Mouse (Mus musculus) C2C12 (cell line): Measurements from ENCODE around the gene Nectin1.

Source experiments
- CTCF ChIP-seq: IDR thresholded peaks from one replicate; pipeline ENCODE4 v1.5.1; 2011; ENCODE audit not compliant: control insufficient read depth, insufficient read depth, insufficient read length
- MAX ChIP-seq: IDR thresholded peaks from one replicate; pipeline ENCODE4 v1.6.1; 2011; ENCODE audit warnings: mild to moderate bottlenecking, control low read depth
- USF1 ChIP-seq: IDR thresholded peaks from one replicate; pipeline ENCODE4 v1.6.1; 2011; ENCODE audit warnings: low read depth, mild to moderate bottlenecking, control low read depth, moderate library complexity

GRCm38 (mm10) chr9:43808099-43808498, 64.3 kb downstream of the Nectin1 start:
- no peak for TF ChIP-seq CTCF
- no peak for TF ChIP-seq USF1
- TF ChIP-seq MAX, result no peak
